Mouse (Mus musculus): ENCODE results near the gene Kank1.

Gene Kank1

GRCm38 (mm10) chr19:25405987-25406386 lies 169.2 kb downstream of the Kank1 start:
- DNase-seq (ENCODE audit: low spot score), result no peak

DNA sequence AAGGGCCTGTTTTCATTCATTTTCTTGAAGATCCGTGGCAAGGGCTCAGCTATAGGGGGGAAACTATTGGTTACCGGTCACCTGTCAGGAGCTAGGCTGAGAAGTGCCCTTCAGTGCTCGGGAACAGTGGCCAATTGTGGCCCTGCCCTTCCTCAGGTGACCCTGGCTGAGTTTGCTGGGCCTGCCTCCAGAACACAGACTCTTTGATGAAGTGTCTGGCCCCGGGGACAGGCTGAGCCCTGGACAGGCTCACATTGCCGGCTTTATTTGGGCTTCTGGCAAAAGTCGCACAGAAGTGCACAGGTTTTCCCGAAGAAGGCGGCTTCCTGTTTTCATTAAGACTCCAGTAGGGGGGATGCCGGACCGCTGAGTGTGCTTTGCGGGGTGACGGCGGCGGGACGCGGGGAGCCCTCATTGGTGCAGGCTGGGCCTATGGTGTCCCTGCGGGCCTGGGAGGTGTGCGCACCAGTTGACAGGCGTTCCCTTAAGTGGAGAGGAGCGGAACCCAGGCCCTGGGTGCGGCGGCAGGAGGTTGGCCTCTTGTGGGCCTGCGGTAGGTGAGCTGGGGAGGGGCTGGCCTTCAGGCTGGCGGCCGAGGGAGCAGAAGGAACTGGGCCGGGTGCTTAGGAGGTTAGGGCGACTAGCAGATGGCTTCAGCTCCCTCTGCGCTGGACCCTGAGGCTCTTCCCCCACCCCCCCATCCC lies 169.9 kb downstream of the Kank1 start:
- DNase-seq (ENCODE audit: low spot score), result peak; percentile 59

DNA sequence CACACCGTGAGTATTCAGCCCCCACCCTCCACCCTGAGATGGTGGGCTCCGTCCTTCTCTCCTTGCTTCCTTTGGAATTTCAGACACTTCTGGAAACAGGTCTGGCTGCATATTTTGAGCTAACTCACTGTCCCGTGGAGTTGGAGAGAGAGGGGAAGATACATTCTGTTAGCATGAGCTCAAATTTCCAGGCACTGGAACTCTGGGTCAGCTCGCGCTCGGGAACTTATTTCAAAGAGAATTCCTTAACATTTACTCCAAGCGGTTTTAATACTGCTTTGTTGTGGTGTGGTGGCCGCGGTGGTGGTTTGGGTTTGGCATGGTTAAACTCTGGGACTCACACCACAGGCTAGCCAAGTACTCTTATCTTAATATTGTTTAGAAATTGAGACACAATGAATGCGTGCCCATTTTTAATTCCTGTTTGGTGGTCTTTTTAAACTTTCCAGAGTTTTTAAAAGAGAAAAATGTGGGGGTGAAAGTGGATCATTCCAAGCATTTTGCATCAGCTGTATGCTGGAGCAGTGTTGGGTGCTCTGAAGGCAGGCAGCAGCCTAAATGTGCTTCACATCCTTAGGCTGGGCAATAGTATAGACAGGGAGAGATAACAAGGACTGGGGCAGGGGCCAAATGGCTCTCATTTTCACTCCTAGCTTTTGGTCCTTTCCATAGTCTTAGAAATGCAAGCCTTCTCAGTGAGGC lies 170.6 kb downstream of the Kank1 start:
- no peak for DNase-seq (ENCODE audit: low spot score)

DNA sequence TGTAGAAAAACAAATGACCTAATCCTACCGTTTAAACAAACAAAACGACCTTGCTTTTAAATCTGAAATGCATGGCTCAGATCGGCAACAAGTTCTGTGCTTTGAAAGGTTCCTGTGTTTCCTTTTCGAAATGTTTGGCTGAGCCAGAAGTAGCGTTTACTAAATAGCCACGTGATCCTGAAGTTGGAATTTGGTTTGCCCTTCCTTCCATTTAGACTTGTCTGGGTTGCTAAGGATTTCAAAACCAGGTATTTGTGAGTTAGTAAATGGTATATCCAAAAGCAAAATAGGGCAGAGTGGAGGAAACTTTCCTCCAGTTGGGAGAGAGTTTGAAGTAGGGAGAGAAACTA lies 171.1 kb downstream of the Kank1 start:
- no peak for DNase-seq (ENCODE audit: low spot score)

GRCm38 (mm10) chr19:25409239-25409638 lies 172.5 kb downstream of the Kank1 start:
- no peak for DNase-seq (ENCODE audit: low spot score)

DNA sequence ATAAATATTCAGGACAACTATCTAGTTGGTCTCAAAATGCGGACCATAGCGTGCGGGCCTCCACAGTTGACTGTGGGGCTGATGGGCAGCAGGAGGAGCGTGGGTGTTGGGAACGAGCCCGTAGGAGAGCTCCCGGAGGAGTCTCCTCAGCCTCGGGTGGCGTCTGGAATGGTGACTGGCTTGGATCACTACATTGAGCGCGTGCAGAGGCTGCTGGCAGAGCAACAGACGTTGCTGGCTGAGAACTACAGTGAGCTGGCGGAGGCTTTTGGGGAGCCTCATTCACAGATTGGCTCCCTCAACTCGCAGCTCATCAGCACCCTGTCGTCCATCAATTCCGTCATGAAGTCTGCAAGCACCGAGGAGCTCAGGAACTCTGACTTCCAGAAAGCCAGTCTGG lies 174.6 kb downstream of the Kank1 start:
- DNase-seq (ENCODE audit: low spot score), result no peak

- DNase-seq (ENCODE audit: low spot score), result no peak
These were observed 178.7 kb downstream of the Kank1 start for GRCm38 (mm10) chr19:25415448-25415847.

DNA sequence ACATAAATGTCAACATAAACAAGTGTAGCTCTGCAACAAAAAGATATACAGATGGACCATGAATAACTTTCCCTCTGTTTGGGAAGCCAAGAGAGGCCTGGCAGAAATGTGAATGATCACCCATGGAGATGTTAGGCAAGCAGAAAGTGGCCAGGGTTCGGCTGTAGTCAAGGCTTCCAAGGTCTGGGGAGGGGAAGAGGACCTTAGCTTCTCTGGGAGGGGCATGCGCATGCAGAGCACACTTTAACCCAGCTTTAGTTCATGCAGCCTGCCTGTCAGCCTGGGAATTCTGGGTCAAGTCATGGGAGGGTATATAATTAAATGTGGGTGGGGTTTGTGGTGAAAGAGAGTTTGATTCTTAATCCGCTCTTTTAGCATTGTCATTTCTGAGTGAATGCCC lies 180.9 kb downstream of the Kank1 start:
- no peak for DNase-seq (ENCODE audit: low spot score)

GRCm38 (mm10) chr19:25419983-25420382 lies 183.2 kb downstream of the Kank1 start:
- no peak for DNase-seq (ENCODE audit: low spot score)

- DNase-seq (ENCODE audit: low spot score), result no peak
These were observed 185.3 kb downstream of the Kank1 start for GRCm38 (mm10) chr19:25422096-25422495.

DNA sequence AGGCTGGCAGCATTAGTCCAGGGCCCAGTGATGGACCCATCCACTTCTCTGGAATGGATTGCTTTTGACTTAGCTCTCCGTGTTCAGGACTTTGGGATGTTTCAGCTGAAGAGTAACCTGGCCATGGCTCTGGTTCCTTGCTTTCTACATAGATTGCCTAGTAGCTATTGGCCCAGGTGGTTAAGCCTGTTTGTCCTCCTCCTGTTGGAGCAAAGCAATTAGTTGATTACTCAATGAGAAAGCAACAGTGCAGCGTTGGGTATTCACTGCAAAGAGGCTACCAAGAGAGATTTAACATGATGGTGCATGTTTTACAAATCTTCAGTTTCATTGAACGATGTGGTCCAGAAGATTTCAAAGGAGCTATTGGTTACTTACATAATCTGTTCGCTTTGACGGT lies 186.6 kb downstream of the Kank1 start:
- DNase-seq (ENCODE audit: low spot score), result no peak

DNA sequence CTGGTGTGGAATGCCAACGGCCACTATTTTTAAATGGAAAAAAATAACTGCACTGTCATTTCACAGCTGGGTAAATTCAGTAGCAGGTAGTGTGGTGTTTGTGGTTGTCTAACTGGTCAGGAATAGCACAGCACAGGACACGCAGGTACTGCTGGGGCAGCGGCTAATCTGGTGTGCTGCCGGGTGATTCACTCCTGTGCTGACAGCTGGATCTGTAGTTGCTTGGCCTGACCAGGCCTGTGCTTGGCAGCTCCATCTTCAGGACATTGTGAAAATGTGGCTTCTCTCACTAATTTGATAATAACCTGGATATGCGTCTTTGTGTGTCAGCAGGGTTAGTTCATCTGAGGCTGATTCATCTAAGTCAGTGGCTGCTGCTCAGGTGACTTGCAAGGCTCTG lies 189.7 kb downstream of the Kank1 start:
- no peak for DNase-seq (ENCODE audit: low spot score)

DNA sequence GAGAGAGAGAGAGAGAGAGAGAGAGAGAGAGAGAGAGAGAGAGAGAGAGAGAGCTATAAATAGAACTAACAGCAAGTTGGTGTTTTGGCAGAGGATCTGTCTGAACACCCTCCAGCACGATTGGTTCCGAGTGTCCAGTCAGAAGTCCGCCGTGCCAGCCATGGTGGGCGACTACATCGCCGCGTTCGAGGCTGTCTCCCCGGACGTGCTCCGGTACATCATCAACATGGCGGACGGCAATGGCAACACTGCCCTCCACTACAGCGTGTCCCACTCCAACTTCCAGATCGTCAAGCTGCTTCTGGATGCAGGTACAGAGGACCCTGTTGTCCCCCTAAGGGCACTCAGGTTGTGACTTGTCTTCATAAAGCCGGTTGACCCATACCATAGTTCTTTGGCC lies 191.1 kb downstream of the Kank1 start:
- DNase-seq (ENCODE audit: low spot score), result no peak

GRCm38 (mm10) chr19:25428338-25428962 lies 191.7 kb downstream of the Kank1 start:
- no peak for DNase-seq (ENCODE audit: low spot score)

DNA sequence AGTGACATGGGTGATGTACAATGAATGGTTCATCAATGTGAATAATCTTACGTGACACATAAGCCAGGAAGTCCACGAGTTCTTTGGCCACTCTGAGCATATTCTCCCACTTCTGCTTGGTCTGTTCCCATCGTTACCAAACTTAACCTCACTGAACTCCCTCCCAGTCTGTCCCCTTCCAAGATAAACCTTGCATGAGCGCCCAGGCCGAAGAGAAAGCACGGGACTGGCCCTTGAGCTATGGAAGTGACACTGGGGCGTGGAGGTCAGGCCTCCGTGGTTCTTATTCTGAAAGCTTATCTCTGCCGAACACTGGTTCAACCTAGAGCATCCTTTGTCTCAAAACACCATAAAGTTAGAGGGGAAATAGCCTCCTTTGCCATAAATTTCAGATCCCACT lies 194.7 kb downstream of the Kank1 start:
- no peak for DNase-seq (ENCODE audit: low spot score)

GRCm38 (mm10) chr19:25431909-25432308 lies 195.1 kb downstream of the Kank1 start:
- DNase-seq (ENCODE audit: low spot score), result no peak

DNA sequence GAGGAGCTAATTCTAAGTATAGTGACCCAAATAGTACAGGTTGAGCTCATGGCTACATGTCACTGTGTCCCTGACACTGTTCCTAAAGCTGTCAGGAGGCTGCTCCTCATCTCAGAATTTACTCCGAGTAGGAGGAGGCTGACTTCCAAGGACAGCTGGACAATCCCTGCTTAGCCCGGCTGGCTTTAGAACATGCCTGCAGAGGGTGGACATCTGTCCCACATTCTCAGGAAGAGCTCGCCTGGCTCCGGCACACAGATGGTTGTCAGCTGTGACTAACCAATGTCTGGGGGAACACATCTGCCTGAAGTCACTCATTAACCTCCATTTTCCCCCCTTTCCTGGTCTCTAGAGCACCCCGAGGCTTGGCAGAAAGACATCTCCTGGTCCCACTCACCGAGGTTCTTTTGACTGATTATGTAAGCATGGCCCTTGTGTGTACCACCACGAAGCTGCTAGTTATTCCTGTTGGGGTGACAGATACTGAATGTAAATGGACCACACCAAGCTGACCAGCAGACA lies 196.5 kb downstream of the Kank1 start:
- no peak for DNase-seq (ENCODE audit: low spot score)

DNA sequence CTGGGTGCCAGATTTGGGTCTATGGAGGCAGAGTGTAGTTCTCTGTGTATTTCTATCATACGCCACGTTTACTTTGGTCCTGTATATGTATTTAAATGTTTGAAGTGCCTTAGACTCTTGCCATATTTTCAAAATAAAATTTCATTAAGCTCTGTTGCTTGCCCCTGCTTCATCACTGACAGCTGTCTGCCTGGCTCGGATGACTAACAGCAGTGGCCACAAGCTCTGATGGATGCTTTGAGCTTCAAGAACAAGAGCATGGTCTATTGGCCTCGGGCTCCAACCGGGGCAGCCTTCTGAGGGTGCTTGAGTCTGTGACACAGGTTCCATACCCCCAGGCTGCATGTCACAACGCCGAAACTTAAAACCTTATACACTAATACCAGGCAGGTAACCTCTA lies 197.6 kb downstream of the Kank1 start:
- no peak for DNase-seq (ENCODE audit: low spot score)

- DNase-seq (ENCODE audit: low spot score), result no peak
These were observed 198.0 kb downstream of the Kank1 start for GRCm38 (mm10) chr19:25434795-25435194.

- no peak for DNase-seq (ENCODE audit: low spot score)
These were observed 198.6 kb downstream of the Kank1 start for GRCm38 (mm10) chr19:25435412-25435811.

GRCm38 (mm10) chr19:25436175-25436574 lies 199.4 kb downstream of the Kank1 start:
- no peak for DNase-seq (ENCODE audit: low spot score)

- DNase-seq (ENCODE audit: low spot score), result no peak
These were observed 200.2 kb downstream of the Kank1 start for GRCm38 (mm10) chr19:25436789-25437650.
